ENCODE assay signal across 8 mouse cellular contexts in the genomic region with DNA sequence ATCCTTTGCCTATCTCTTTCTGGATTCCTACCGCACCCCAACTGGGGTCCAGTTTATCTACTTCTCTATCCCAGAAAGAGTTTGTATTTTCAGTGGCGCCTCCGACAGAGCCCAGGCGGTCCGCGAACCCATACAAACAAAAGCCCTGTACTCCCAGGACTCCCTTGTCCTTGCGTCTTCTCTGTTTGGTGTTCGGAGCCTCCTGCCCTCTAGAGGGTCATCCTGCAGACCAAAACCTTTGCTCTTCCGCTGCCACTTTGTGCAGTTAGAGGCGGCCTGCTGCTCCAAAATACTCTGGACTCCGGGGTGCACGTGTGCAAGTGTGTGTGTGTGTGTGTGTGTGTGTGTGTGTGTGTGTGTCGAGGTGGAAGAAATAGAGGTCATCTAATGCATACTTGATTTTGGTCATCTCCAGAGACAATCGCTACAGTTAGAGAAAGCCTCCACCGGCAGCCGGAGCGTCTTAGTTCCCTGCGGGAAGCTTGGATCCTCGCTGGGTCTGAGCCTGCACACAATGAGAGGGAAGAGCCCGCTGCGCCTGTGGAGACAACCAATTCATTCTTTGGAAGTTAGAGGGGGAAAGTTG. TPM values are rescaled to one million over a fixed set of nuclear protein-coding genes. Genes with fewer than 3 reads are reported as not detected.
DNase-seq lines count a peak whose midpoint lies in the region; ATAC-seq and TF ChIP-seq lines count a peak whose summit lies in the region.

No protein-coding gene starts in this region.

- H3K9me3 ChIP-seq in ES-E14 (ENCODE audit: control insufficient read depth, insufficient read depth, low read depth, low read length) = no peaks in the 10 kb centered on the region
- H3K9me3 ChIP-seq in embryonic facial prominence, embryonic 13.5 days = no peaks in the 10 kb centered on the region
- H3K9me3 ChIP-seq in hindbrain, embryonic 14.5 days (ENCODE audit: control insufficient read depth, low read length) = no peaks in the 10 kb centered on the region
- H3K9me3 ChIP-seq in liver, embryonic 11.5 days (ENCODE audit: control insufficient read depth, low read length) = no peaks in the 10 kb centered on the region
- no peaks in the 10 kb centered on the region for H3K9me3 ChIP-seq in neural tube, embryonic 14.5 days (ENCODE audit: control insufficient read depth, low read length)

- H3K27ac ChIP-seq in ES-E14 (ENCODE audit: insufficient read depth, low read depth, low read length, poor library complexity, severe bottlenecking) = no peak overlapping the region
- H3K27ac ChIP-seq in embryonic facial prominence, embryonic 13.5 days = peak overlapping the region; percentile 93
- H3K27ac ChIP-seq in hindbrain, embryonic 14.5 days = no peak overlapping the region
- H3K27ac ChIP-seq in liver, embryonic 11.5 days (ENCODE audit: low read depth, low read length) = no peak overlapping the region
- no peak overlapping the region for H3K27ac ChIP-seq in neural tube, embryonic 14.5 days (ENCODE audit: low read depth, low read length)

- H3K4me2 ChIP-seq in embryonic facial prominence, embryonic 13.5 days = peak overlapping the region; percentile 73
- peak overlapping the region; percentile 99 for H3K4me2 ChIP-seq in hindbrain, embryonic 14.5 days (replicated peaks)
- peak overlapping the region; percentile 83 for H3K4me2 ChIP-seq in liver, embryonic 11.5 days
- peak overlapping the region; percentile 89 for H3K4me2 ChIP-seq in neural tube, embryonic 14.5 days (ENCODE audit: low read depth, low read length)

- 1% methylated on average over 21 of the region's 21 CpGs for WGBS in embryonic facial prominence, embryonic 13.5 days
- WGBS in hindbrain, embryonic 14.5 days = under 1% methylated on average over 21 of the region's 21 CpGs
- WGBS in liver, embryonic 11.5 days = 4% methylated on average over 21 of the region's 21 CpGs
- under 1% methylated on average over 21 of the region's 21 CpGs for WGBS in neural tube, embryonic 14.5 days

- no peak overlapping the region for H3K9ac ChIP-seq in ES-E14 (ENCODE audit: insufficient read depth, low read depth, low read length, poor library complexity, severe bottlenecking)
- H3K9ac ChIP-seq in embryonic facial prominence, embryonic 13.5 days = peak overlapping the region; percentile 89
- peak overlapping the region; percentile 65; the same call in 1 of the 2 replicates for H3K9ac ChIP-seq in hindbrain, embryonic 14.5 days
- peak overlapping the region; percentile 51; the same call in 1 of the 2 replicates for H3K9ac ChIP-seq in liver, embryonic 11.5 days (ENCODE audit: low read depth, low read length)
- 0 out of 2 replicates have a peak overlapping the region, but pooled peaks have one; percentile 58 for H3K9ac ChIP-seq in neural tube, embryonic 14.5 days (replicated peaks; ENCODE audit: low read depth, low read length)

- peaks cover 0 to 9% of the 10 kb centered on the region in 2 experiments; a peak in 2 of 4 replicates for H3K4me1 ChIP-seq in ES-E14 (ENCODE audit: control insufficient read depth in 2 of 2, insufficient read depth in 2 of 2, low read length in 2 of 2, poor library complexity in 1 of 2)
- H3K4me1 ChIP-seq in embryonic facial prominence, embryonic 13.5 days = peaks cover 34% of the 10 kb centered on the region
- no peaks in the 10 kb centered on the region for H3K4me1 ChIP-seq in hindbrain, embryonic 14.5 days (replicated peaks; ENCODE audit: control insufficient read depth, insufficient read depth, low read length)
- H3K4me1 ChIP-seq in liver, embryonic 11.5 days (replicated peaks; ENCODE audit: control insufficient read depth, insufficient read depth, low read length) = no peaks in the 10 kb centered on the region; the same call in 1 of the 2 replicates
- no peaks in the 10 kb centered on the region for H3K4me1 ChIP-seq in neural tube, embryonic 14.5 days (ENCODE audit: control insufficient read depth, insufficient read depth, low read length)

- peak overlapping the region; percentile 66 to 89 for H3K4me3 ChIP-seq in ES-E14 (ENCODE audit: insufficient read depth in 1 of 2, low read depth in 1 of 2, low read length in 2 of 2, poor library complexity in 1 of 2, severe bottlenecking in 1 of 2)
- peak overlapping the region; percentile 80 for H3K4me3 ChIP-seq in embryonic facial prominence, embryonic 13.5 days
- H3K4me3 ChIP-seq in hindbrain, embryonic 14.5 days (replicated peaks; ENCODE audit: low read length) = peak overlapping the region; percentile 70
- peak overlapping the region; percentile 64 for H3K4me3 ChIP-seq in liver, embryonic 11.5 days (ENCODE audit: low read depth, low read length)
- H3K4me3 ChIP-seq in neural tube, embryonic 14.5 days (ENCODE audit: low read depth, low read length) = peak overlapping the region; percentile 58

- peak; percentile 51 to 60 for DNase-seq in cerebellum, adult 18-20 months
- no peak for DNase-seq in cerebellum, adult 11 months
- DNase-seq in ES-E14 (ENCODE audit: low read depth, low spot score) = peak; percentile 36
- DNase-seq in hindbrain, embryonic 14.5 days (ENCODE audit: low spot score) = peak; percentile 43
- DNase-seq in liver, embryonic 11.5 days (ENCODE audit: low spot score) = peak; percentile 37
- DNase-seq in natural killer cell, adult 2 months (ENCODE audit: low spot score in 2 of 2) = no peak

- no peak for ATAC-seq in embryonic facial prominence, embryonic 13.5 days (ENCODE audit: insufficient number of reproducible peaks, insufficient read depth, low FRiP score, low TSS enrichment, low read depth)
- ATAC-seq in hindbrain, embryonic 14.5 days (ENCODE audit: low FRiP score) = no peak
- ATAC-seq in liver, embryonic 11.5 days (replicated peaks; ENCODE audit: low FRiP score) = no peak
- ATAC-seq in neural tube, embryonic 14.5 days (ENCODE audit: low read depth) = no peak

- peaks cover 10% of the 10 kb centered on the region for H3K27me3 ChIP-seq in embryonic facial prominence, embryonic 13.5 days
- H3K27me3 ChIP-seq in hindbrain, embryonic 14.5 days (ENCODE audit: control insufficient read depth, insufficient read depth, low read length) = peaks cover 13% of the 10 kb centered on the region
- H3K27me3 ChIP-seq in liver, embryonic 11.5 days (replicated peaks; ENCODE audit: control insufficient read depth, insufficient read depth, low read length) = peaks cover 29% of the 10 kb centered on the region
- H3K27me3 ChIP-seq in neural tube, embryonic 14.5 days (ENCODE audit: control insufficient read depth, insufficient read depth, low read length) = no peaks in the 10 kb centered on the region

- H3K36me3 ChIP-seq in ES-E14 (ENCODE audit: control insufficient read depth, insufficient read depth, low read length, poor library complexity, severe bottlenecking) = no peaks in the 10 kb centered on the region
- no peaks in the 10 kb centered on the region for H3K36me3 ChIP-seq in embryonic facial prominence, embryonic 13.5 days
- no peaks in the 10 kb centered on the region for H3K36me3 ChIP-seq in hindbrain, embryonic 14.5 days (replicated peaks; ENCODE audit: control insufficient read depth, insufficient read depth)
- H3K36me3 ChIP-seq in liver, embryonic 11.5 days (ENCODE audit: control insufficient read depth, insufficient read depth, low read length) = no peaks in the 10 kb centered on the region
- no peaks in the 10 kb centered on the region for H3K36me3 ChIP-seq in neural tube, embryonic 14.5 days (ENCODE audit: control insufficient read depth, insufficient read depth, low read length)

- in situ Hi-C loops in ES-E14 (cut with MboI; ENCODE audit: low sequenced_read_pairs in 2 of 2, unreplicated experiment in 2 of 2) = no loop called here

TF ChIP-seq in ES-E14, 5 proteins besides CTCF, POLR2A, EP300 and RAD21:
- TF ChIP-seq HCFC1 (IDR thresholded peaks at IDR 0.05; ENCODE audit: borderline replicate concordance, insufficient read depth, low read length) = no peak
- no peak for TF ChIP-seq ZNF384 (IDR thresholded peaks at IDR 0.05; ENCODE audit: low read depth, low read length)
- TF ChIP-seq ZC3H11A (IDR thresholded peaks at IDR 0.05; ENCODE audit: borderline replicate concordance, low read depth, low read length) = no peak
- no peak for TF ChIP-seq CHD2 (IDR thresholded peaks at IDR 0.05; ENCODE audit: low read depth, low read length)
- no peak for TF ChIP-seq MAFK (IDR thresholded peaks at IDR 0.05; ENCODE audit: insufficient read depth, low read depth, low read length)
TF ChIP-seq in ES-E14: peak in this region for 0.

RNA-seq across cellular contexts. Expression of a gene that starts 1.1 kb away (rescaled TPM):
- 2.2 and 3.0 TPM in 2 replicates for total RNA-seq in ES-E14 (2012; rRNA removed)
- 10.4 and 10.7 TPM in 2 replicates for polyA plus RNA-seq in embryonic facial prominence, embryonic 13.5 days (2015; fragmentation: Nextera tagmentation; extraction: Ambion mirVana)
- polyA plus RNA-seq in hindbrain, embryonic 14.5 days (2014; fragmentation: Nextera tagmentation; extraction: Ambion mirVana) = 1.5 and 1.8 TPM in 2 replicates
- 3.9 and 4.1 TPM in 2 replicates for polyA plus RNA-seq in liver, embryonic 11.5 days (2014; fragmentation: Nextera tagmentation; extraction: Ambion mirVana)
- 0.47 and 1.5 TPM in 2 replicates for polyA plus RNA-seq in neural tube, embryonic 14.5 days (2014; fragmentation: Nextera tagmentation; extraction: Ambion mirVana)

Comparison
In these comparisons a context has a peak if more than half of its experiments do, and no peak if none do; other contexts are left out.
1. DNase-seq: peak in cerebellum, adult 18-20 months (2 of 2), ES-E14 (single experiment), hindbrain, embryonic 14.5 days (single experiment) and liver, embryonic 11.5 days (single experiment); none in cerebellum, adult 11 months (single experiment) and natural killer cell, adult 2 months (0 of 2).
2. Peak in every context shown above with its lines, with median percentiles within 50 percentile points of each other: H3K4me3 ChIP-seq and H3K4me2 ChIP-seq.